Mouse (Mus musculus) brain, embryonic 14.5 days (tissue): ENCODE results near the gene Arhgef38.
A peak's percentile ranks its signal among the peaks of the same experiment; 100 is the strongest.

Source experiments
- CTCF ChIP-seq: fragments of 200-500 bp; IDR thresholded peaks from 2 replicates; pipeline ENCODE4 v1.5.1; 2012; ENCODE audit warnings: inconsistent platforms, mild to moderate bottlenecking, moderate library complexity, borderline replicate concordance; ENCODE audit not compliant: insufficient read depth, insufficient read length; ENCODE audit errors: extremely low read depth
- POLR2A ChIP-seq: fragments of 200-500 bp; IDR thresholded peaks from 2 replicates; pipeline ENCODE4 v1.6.1; 2012; ENCODE audit warnings: mild to moderate bottlenecking, inconsistent platforms, borderline replicate concordance; ENCODE audit not compliant: poor library complexity, insufficient read depth, insufficient read length, severe bottlenecking; ENCODE audit errors: extremely low read depth

DNA sequence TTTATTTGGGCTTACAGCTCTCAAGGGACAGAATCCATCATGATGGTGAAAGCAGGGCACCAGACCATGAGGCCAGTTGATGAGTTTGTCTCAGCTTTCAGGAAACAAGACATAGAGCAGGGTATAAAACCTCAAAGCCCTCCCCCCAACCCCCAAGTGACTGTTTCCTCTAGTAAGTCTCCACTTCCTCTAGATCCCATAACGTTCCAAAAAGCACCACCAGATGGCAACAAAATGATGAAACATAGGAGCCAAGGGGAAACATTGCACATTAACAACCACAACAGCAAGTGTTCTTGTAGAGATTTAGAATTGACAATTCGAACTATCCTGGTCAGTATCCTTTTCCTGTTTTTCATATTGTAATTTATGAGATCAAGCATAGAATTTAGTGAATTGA, 123.0 kb downstream of the Arhgef38 start:
- TF ChIP-seq CTCF: peak; percentile 35; the same call in 1 of the 2 replicates
- no peak for TF ChIP-seq POLR2A
